Mouse (Mus musculus): ENCODE results near the gene Rab1b. TPM values are rescaled to one million over a fixed set of nuclear protein-coding genes. Genes with fewer than 3 reads are reported as not detected.

Gene Rab1b
- polyA plus RNA-seq, 1 experiment = 272 TPM

GRCm38 (mm10) chr19:5051031-5051430 is 55.8 kb downstream of the Rab1b start:
- no peak for DNase-seq (ENCODE audit: low read depth)

- DNase-seq (ENCODE audit: low read depth) = peak; percentile 68
Measured at GRCm38 (mm10) chr19:5050047-5050905, 56.6 kb downstream of the Rab1b start, which contains the start of gene Rin1. Rin1 (plus strand) TSS chr19:5050481.

GRCm38 (mm10) chr19:5049325-5049724 is 57.5 kb downstream of the Rab1b start:
- DNase-seq (ENCODE audit: low read depth) = no peak

Other genes with a start within 250 kb of the Rab1b start
- gene Actn3, start 229.2 kb downstream of the Rab1b start, polyA plus RNA-seq (2012; rRNA removed) = 3.0 and 4.9 TPM in 2 replicates
- 31.4 and 38.7 TPM in 2 replicates for gene Zdhhc24, start 228.4 kb downstream of the Rab1b start, polyA plus RNA-seq (2012; rRNA removed)
- 4.2 and 6.4 TPM in 2 replicates for gene Bbs1, start 200.4 kb downstream of the Rab1b start, polyA plus RNA-seq (2012; rRNA removed)
- gene Dpp3, start 178.8 kb downstream of the Rab1b start, polyA plus RNA-seq (2012; rRNA removed) = 87.4 and 96.6 TPM in 2 replicates
- gene Peli3, start 163.9 kb downstream of the Rab1b start, polyA plus RNA-seq (2012; rRNA removed) = 5.1 and 6.7 TPM in 2 replicates
- gene Mrpl11, start 144.9 kb downstream of the Rab1b start, polyA plus RNA-seq (2012; rRNA removed) = 37.4 and 39.9 TPM in 2 replicates
- 1.0 and 1.2 TPM in 2 replicates for gene Npas4, start 116.8 kb downstream of the Rab1b start, polyA plus RNA-seq (2012; rRNA removed)
- 4.3 and 5.1 TPM in 2 replicates for gene Slc29a2, start 83.2 kb downstream of the Rab1b start, polyA plus RNA-seq (2012; rRNA removed)
- 28.6 and 30.4 TPM in 2 replicates for gene B4gat1, start 68.2 kb downstream of the Rab1b start, polyA plus RNA-seq (2012; rRNA removed)
- 0.34 and 0.65 TPM in 2 replicates for gene AC124502.3, start 68.2 kb downstream of the Rab1b start, polyA plus RNA-seq (2012; rRNA removed)
- gene Brms1, start 65.7 kb downstream of the Rab1b start, polyA plus RNA-seq (2012; rRNA removed) = 33.0 TPM in 2 replicates
- gene Rin1, start 56.6 kb downstream of the Rab1b start, polyA plus RNA-seq (2012; rRNA removed) = 5.3 and 7.8 TPM in 2 replicates
- 27.7 and 39.6 TPM in 2 replicates for gene Cd248, start 39.0 kb downstream of the Rab1b start, polyA plus RNA-seq (2012; rRNA removed)
- gene Tmem151a, start 21.5 kb downstream of the Rab1b start, polyA plus RNA-seq (2012; rRNA removed) = 2.9 and 3.4 TPM in 2 replicates
- 174 and 196 TPM in 2 replicates for gene Yif1a, start 18.5 kb downstream of the Rab1b start, polyA plus RNA-seq (2012; rRNA removed)
- 0.93 and 2.4 TPM in 2 replicates for gene Cnih2, start 8.6 kb downstream of the Rab1b start, polyA plus RNA-seq (2012; rRNA removed)
- gene Klc2, start 11.5 kb upstream of the Rab1b start, polyA plus RNA-seq (2012; rRNA removed) = 34.7 and 39.3 TPM in 2 replicates
- 21.8 and 27.9 TPM in 2 replicates for gene Pacs1, start 166.0 kb upstream of the Rab1b start, polyA plus RNA-seq (2012; rRNA removed)
- 61.2 and 82.0 TPM in 2 replicates for gene Sf3b2, start 188.4 kb upstream of the Rab1b start, polyA plus RNA-seq (2012; rRNA removed)
- gene Gal3st3, start 191.3 kb upstream of the Rab1b start, polyA plus RNA-seq (2012; rRNA removed) = 1.4 and 3.3 TPM in 2 replicates
- gene Catsper1, start 228.7 kb upstream of the Rab1b start, polyA plus RNA-seq (2012; rRNA removed) = 0.08 and 0.46 TPM in 2 replicates
- gene Cst6, start 242.5 kb upstream of the Rab1b start, polyA plus RNA-seq (2012; rRNA removed) = 6.6 and 17.1 TPM in 2 replicates